Mouse (Mus musculus) bone marrow macrophage, adult 2 months (primary cell): ENCODE data around the gene En2. TPM values are rescaled to one million over a fixed set of nuclear protein-coding genes. Genes with fewer than 3 reads are reported as not detected.

ENCODE experiments used
- H3K27ac ChIP-seq: 2 replicates; pipeline ENCODE4 v1.5.1; 2012; ENCODE audit warnings: low read depth, low read length; ENCODE audit not compliant: insufficient read depth
- H3K4me1 ChIP-seq: 2 replicates; pipeline ENCODE4 v1.6.1; 2012; ENCODE audit warnings: low read length; ENCODE audit not compliant: control insufficient read depth, insufficient read depth
- H3K4me3 ChIP-seq: 2 replicates; pipeline ENCODE4 v1.5.1; 2012; ENCODE audit warnings: mild to moderate bottlenecking, low read length, moderate library complexity; ENCODE audit not compliant: insufficient read depth
- CTCF ChIP-seq: IDR thresholded peaks from 2 replicates; pipeline ENCODE4 v1.5.1; 2012; ENCODE audit warnings: low read depth, mild to moderate bottlenecking, low read length, moderate library complexity
- POLR2A ChIP-seq: IDR thresholded peaks from 2 replicates; pipeline ENCODE4 v1.6.1; 2012; ENCODE audit warnings: mild to moderate bottlenecking, low read depth, low read length, borderline replicate concordance
- polyA plus RNA-seq: library from polyadenylated mRNA; stranded (reverse); fragments of >200 nt; gene quantifications from 2 replicates; pipeline ENCODE4 v1.2.4, GENCODE M21; 2012; ENCODE audit not compliant: missing spikeins, insufficient read depth, insufficient read length

En2 gene
- polyA plus RNA-seq, 1 experiment: not detected

- Histone ChIP-seq H3K4me1 (0 out of 2 replicates have a peak, but pooled peaks cover 2% of the 10 kb centered on the region), H3K4me3 (no peak overlapping the region), H3K27ac (no peak overlapping the region)
- TF ChIP-seq CTCF: no peak
- no peak for TF ChIP-seq POLR2A
Measured at GRCm38 (mm10) chr5:28170892-28171291, 5.4 kb downstream of the En2 start.

- no peak for TF ChIP-seq POLR2A
- TF ChIP-seq CTCF: no peak
- H3K4me1 ChIP-seq: 0 out of 2 replicates have a peak, but pooled peaks cover 2% of the 10 kb centered on the region
- H3K4me3 ChIP-seq: no peak overlapping the region
- no peak overlapping the region for H3K27ac ChIP-seq
Measured at GRCm38 (mm10) chr5:28171667-28172066, 6.2 kb downstream of the En2 start.

- no peak for TF ChIP-seq CTCF
- TF ChIP-seq POLR2A: no peak
Measured at GRCm38 (mm10) chr5:28172261-28172920, 6.9 kb downstream of the En2 start.

GRCm38 (mm10) chr5:28172921-28173670, 7.6 kb downstream of the En2 start:
- no peak overlapping the region for H3K27ac ChIP-seq
- H3K4me3 ChIP-seq: no peak overlapping the region
- no peak for TF ChIP-seq CTCF
- no peak for TF ChIP-seq POLR2A
- 0 out of 2 replicates have a peak, but pooled peaks cover 2% of the 10 kb centered on the region for H3K4me1 ChIP-seq

More at GRCm38 (mm10) chr5:28172261-28172920, 6.9 kb downstream of the En2 start:
- no peak overlapping the region for H3K4me3 ChIP-seq
- no peak overlapping the region for H3K27ac ChIP-seq
- H3K4me1 ChIP-seq: 0 out of 2 replicates have a peak, but pooled peaks cover 2% of the 10 kb centered on the region

GRCm38 (mm10) chr5:28173674-28174073, 8.2 kb downstream of the En2 start:
- Histone ChIP-seq H3K4me3 (no peak overlapping the region), H3K4me1 (no peaks in the 10 kb centered on the region), H3K27ac (no peak overlapping the region)
- TF ChIP-seq POLR2A (no peak), CTCF (no peak)

- TF ChIP-seq POLR2A (no peak), CTCF (no peak)
- no peak overlapping the region for H3K27ac ChIP-seq
- no peak overlapping the region for H3K4me3 ChIP-seq
- no peaks in the 10 kb centered on the region for H3K4me1 ChIP-seq
Measured at GRCm38 (mm10) chr5:28174086-28174485, 8.6 kb downstream of the En2 start.

- H3K4me1 ChIP-seq: no peaks in the 10 kb centered on the region
- H3K27ac ChIP-seq: no peak overlapping the region
- H3K4me3 ChIP-seq: peak overlapping the region; percentile 9; the same call in 1 of the 2 replicates
- no peak for TF ChIP-seq CTCF
- TF ChIP-seq POLR2A: no peak
Measured at GRCm38 (mm10) chr5:28174876-28175569, 9.5 kb downstream of the En2 start.

GRCm38 (mm10) chr5:28175570-28175919, 10.1 kb downstream of the En2 start:
- H3K27ac ChIP-seq: no peak overlapping the region
- H3K4me1 ChIP-seq: no peaks in the 10 kb centered on the region
- TF ChIP-seq CTCF: no peak
- no peak for TF ChIP-seq POLR2A
- H3K4me3 ChIP-seq: peak overlapping the region; percentile 9; the same call in 1 of the 2 replicates

- Histone ChIP-seq H3K4me1 (no peaks in the 10 kb centered on the region), H3K27ac (no peak overlapping the region), H3K4me3 (no peak overlapping the region)
- TF ChIP-seq POLR2A (no peak), CTCF (no peak)
Measured at GRCm38 (mm10) chr5:28176023-28176422, 10.5 kb downstream of the En2 start.

- no peak overlapping the region for H3K4me3 ChIP-seq
- H3K27ac ChIP-seq: no peak overlapping the region
- no peaks in the 10 kb centered on the region for H3K4me1 ChIP-seq
- no peak for TF ChIP-seq POLR2A
- TF ChIP-seq CTCF: no peak
Measured at GRCm38 (mm10) chr5:28176585-28176984, 11.1 kb downstream of the En2 start.

- H3K4me1 ChIP-seq: no peaks in the 10 kb centered on the region
- TF ChIP-seq CTCF (no peak), POLR2A (no peak)
- no peak overlapping the region for H3K4me3 ChIP-seq
- H3K27ac ChIP-seq: no peak overlapping the region
Measured at GRCm38 (mm10) chr5:28178322-28178721, 12.8 kb downstream of the En2 start.
